Mouse (Mus musculus) ovary, adult 18-20 months (tissue): ENCODE data around the gene Hsp90aa1.
A peak's percentile ranks its signal among the peaks of the same experiment; 100 is the strongest.
"Not testable (repeated sequence)": the region's sequence is repeated elsewhere in the genome, so short reads cannot be mapped to it uniquely, and the experiment has no call there.

ENCODE experiments used
- DNase-seq: peaks from one replicate; pipeline ENCODE4 v3.0.0; 2022; ENCODE audit warnings: low spot score, mixed read lengths

The Hsp90aa1 gene

DNA sequence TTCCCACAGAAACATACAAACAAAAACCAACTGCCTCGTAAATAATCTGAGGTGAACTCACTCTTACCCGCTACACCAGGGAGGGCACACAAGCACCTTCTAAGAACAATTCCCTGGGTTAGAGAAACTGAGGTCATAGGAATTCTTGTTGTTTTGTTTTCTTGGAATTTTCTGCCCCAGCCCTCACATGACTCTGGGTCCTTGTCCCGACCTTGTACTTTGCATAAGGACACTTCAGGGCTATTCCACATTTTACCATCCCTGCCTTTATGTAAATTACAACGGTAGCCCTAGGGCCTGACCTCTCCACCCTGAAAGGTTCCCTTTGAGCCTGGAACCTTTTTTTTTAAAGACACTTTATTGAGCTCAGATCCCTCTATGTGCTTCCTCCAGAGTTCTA is at the start of gene Hsp90aa1:
Hsp90aa1 (minus strand) TSS at position 173 of the 400 bp plus-strand sequence.
- DNase-seq, result no peak

DNA sequence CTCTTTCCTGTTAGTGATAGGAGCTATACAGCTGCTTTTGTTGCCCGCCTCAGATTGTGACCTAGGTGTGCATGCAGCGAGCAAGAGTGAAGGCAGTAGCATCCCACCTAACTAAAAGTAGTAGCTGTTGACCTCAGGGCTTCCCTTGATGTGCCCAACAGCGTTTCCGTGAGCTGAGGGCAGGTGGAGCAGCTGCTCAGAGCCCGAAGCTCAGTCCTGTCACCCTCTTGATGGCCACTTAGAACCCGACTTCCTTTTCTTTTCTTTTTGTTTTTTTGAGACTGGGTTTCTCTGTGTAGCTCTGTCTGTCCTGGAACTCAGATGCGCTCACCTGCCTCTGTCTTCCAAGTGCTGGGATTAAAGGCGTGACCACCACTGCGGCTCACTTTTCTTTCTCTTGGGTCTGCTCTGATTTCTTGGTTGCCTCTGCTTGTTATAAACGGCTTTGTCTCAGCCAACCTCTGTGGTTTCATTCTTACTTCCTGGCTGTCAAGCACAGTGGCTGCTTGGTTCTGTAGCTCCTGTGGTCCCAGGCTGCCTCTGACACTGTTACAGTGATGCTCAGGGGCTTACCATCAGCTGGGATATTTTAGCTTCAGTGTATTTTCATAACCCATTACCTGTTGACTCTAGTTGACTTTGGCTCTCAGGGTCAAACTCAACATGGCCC is 48.4 kb upstream of the Hsp90aa1 start:
- DNase-seq, result no peak

DNA sequence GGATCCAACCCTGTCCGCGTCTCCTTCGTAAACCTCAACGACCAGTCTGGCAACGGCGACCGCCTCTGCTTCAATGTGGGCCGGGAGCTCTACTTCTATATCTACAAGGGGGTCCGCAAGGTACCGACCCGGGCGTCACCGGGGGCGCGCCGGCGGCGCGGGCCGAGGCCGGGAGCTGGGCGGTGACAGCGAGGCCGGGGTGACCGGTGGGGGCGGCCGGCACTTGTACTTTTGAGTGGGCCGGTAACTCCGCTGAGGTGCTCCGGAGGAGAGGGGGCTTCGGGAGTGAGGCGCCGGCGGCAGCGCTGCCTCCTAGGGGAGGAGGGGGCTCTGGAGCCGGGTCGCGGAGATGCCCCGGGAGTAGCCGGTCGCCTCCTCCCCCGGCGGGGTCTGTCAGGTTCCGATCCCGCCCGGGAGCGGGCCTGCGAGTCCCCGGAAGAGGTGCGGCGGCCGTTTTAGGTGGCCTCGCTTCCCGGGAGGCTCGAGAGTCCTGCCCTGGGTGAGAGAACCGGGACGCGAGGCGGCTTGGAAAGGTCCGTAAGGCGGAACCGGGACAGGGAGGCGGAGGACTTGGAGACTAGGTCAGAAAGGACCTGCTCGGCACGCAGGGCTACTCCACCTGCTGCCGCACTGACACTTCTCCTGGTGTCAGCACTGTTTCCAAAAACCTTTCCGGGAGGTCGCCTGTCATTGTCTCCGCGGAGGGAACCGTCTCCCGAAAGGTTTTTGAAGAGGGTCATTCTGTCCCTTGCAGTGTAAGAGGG is 35.8 kb upstream of the Hsp90aa1 start:
- peak; percentile 2 for DNase-seq

DNA sequence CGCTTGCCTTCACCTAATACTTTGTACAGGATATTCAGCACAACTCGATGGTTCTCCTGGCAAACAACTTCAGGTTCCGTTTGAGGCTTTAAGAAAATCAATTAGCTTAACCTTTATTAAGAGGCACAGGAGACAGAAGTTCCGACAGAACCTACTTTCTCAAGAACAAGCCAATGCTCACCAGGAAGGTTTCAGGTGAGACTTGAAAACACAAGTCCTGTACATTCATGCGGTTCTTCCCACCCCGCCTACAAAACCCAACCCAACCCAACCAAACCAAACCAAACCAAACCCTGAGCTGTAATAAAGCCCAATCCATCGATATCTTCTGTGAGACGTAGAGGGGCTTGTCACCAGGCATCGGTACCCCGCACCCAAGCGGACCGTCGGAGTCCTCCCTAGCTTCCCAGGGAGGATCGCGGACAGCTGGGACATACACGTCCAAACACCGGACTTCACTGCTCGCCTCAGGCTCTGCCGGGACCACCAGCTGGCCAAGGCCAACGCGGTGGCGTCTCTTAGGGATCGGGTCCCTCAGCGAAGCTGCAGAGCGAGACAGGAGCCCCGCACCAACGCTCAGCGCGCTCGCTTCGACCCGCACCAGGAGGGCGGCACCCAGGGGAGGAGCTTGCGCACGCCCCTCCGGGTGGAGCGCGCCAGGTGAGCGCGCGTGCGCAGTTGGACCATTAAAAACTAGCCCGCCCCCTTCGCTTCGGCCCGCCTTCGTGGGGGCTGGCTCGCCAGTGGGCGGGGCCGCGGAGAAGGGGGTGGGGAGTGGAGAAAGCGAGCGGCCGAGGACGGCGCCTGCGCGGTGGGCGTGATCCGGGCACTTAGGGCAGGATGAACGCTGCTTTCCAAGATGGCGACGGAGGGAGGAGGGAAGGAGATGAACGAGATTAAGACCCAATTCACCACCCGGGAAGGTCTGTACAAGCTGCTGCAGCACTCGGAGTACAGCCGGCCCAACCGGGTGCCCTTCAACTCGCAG is 34.9 kb upstream of the Hsp90aa1 start, which contains the start of gene Wdr20:
Wdr20 (plus strand) TSS at position 775 of the 988 bp plus-strand sequence.
- DNase-seq, result peak; percentile 95

DNA sequence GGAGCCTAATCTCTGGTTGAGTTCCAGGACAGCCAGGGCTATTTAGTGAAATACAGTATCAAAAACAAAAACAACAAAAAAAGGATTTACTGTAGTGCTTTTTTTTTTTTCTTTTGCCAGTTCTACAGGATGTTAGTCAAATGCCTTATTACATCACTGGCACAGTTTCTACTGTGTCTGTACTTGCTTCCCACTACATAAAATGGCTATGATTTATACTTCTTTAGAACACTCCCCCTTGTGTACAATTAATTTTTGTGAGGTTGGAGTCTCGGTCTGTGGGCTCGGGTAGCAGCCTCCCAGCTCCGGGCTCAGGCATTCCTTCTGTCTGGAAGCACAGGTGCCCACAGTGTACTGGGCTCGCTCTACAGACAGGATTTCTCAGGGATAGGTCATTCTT is 34.1 kb upstream of the Hsp90aa1 start:
- DNase-seq, result no peak

DNA sequence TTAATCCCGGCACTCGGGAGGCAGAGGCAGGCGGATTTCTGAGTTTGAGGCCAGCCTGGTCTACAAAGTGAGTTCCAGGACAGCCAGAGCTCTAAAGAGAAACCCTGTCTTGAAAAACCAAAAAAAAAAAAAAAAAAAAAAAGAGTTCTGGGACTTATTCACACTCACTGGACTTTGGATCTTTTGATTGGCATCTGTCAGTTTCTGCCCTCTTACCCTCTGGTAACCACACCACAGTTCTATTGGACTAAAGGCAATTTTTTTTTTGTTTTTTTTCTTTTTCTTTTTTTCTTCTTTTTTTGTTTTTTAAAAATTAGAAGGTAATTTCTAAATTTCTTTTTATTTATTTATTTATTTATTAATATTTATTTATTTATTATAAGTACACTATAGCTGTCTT is 30.7 kb upstream of the Hsp90aa1 start:
- not testable (repeated sequence) for DNase-seq

DNA sequence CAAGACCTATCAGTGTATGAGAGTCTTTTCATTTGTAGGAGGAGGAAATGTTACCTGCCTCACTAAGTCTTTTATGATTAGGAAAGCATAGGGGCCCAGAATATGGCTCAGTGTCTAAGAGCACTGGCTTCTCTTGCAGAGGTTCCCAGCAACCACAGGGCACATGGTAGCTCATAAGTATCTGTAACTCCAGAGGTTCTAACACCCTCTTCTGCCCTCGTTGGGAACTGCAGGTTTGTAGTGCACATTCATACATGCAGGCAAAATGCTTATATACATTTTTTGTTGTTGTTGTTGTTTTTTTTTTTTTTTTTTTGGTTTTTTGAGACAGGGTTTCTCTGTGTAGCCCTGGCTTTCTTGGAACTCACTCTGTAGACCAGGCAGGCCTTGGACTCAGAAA is 23.9 kb upstream of the Hsp90aa1 start:
- DNase-seq, result no peak

DNA sequence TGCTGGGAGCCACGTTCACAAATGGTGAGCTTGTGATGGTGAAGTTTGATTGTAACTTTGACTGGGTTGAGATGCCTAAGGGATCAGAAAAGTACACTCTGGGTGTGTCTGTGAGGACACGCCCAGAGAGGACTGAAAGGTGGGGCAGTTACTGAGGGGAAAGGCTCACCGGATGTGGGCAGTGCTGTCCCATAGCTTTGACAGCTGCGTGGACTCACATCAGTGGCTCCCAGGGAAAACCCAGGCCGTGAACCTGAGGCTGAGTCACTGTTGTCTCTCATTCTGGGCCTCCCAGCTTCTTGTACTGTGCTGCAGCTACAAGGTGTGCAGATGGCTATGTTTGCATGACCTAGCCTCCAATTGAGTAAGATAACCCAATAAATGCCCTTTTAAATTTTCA is 23.0 kb upstream of the Hsp90aa1 start:
- no peak for DNase-seq

DNA sequence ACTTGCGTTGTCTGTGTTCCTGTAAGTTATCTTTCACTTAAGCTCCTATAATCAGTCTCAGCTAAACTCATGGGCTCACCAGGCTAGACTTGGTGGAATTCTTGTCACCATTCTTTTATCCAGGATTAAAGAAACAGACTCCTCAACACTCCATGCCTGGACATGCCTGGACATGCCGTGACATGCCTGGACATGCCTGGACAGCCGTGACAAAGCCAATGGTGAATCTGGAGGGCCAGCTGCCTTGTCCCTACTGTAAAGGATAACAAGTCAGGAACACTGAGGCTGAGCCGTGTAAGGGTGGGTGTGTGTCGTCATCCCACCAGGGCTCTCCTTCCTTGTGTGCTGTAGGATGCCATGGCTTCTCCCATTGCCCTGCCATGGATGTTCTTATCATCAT is 22.5 kb upstream of the Hsp90aa1 start:
- DNase-seq, result no peak

DNA sequence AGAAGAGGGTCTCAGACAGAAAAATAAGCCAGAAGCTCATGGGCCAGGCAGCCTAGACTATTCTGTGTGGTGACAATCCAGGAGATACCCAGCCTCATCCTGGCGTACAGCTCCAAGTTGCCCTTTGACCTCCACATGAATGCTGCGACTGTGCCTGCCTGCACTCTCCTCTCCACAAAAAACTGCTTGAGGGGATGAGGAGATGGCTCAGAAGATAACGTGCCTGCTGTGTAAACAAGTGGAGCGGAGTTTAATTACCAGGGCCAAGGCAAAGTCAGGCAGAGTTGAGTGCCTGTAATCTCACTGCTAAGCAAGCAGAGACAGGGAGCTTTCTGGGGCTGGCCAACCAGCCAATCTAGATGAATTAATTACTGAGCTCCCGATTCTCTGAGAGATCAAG is 13.5 kb upstream of the Hsp90aa1 start:
- no peak for DNase-seq

DNA sequence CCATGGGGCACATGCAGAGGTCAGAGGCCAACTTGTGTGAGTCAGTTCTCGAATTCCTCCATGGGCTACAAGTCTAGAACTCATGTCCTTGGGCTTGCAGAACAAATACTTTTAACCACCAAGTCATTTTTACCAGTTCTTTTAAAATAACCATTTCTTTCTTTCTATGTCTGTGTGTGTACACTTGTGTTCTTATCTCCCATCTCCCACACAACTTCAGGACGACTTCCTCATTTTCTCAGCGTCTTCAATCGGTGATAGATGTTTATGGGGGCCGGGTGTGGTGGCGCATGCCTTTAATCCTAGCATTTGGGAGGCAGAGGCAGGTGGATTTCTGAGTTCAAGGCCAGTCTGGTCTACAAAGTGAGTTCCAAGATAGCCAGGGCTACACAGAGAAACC is 11.7 kb upstream of the Hsp90aa1 start:
- DNase-seq, result no peak

DNA sequence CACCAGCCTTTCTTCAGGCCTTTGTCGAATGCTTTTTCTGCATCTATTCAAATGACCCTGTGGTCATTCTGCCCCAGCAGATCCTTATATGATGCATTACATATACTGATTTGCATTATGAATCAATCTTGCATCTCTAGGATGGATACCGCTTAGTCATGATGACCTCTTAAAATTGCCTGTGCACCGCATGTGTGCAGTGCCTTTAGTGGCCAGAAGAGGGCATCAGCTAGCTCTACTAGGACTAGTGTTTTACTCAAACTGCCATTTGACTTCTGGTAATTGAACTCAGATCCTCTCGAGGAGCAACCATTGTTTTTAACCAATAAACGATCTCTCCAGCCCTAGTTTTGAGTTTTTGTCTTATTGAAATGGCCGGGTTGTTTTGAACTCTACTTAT is 11.3 kb upstream of the Hsp90aa1 start:
- no peak for DNase-seq

DNA sequence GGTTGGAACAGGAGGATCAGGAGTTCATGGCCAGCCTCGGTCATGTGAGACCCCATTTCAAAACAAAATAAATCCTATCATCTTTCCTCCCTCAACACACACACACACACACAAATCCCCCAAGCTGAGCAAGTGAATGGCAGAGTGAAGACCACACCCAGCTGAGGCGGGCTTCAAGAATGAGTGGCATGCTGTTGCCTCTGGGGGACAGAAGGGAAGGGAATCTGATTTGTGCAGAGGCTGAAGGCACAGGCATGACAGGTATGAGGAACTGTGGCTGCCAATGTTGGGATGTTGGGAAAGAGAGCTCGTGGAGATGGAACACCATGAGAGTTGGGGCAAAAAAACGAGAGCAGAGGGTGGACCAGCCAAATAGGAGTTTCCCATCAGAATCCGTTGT is 8.7 kb upstream of the Hsp90aa1 start:
- DNase-seq, result no peak

DNA sequence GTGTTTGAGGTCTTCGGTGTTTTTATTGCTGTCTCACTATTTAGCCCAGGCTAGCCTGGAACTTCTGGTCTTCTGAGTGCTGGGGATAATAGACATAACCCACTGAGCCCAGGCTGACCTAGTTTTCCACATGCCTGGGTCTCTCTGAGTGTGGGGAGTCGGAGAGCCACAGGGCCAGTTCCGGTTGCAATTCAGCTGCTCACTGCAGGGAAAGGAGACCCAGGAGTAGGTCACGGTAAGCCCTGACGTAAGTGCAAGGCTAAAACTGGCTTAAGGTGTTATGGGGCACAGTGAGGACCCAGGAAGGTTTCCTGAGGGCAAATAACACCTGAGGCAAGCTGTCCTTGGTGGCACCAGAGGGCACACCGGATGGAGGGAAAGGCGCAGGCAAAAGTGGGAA is 4.9 kb upstream of the Hsp90aa1 start:
- DNase-seq, result no peak

DNA sequence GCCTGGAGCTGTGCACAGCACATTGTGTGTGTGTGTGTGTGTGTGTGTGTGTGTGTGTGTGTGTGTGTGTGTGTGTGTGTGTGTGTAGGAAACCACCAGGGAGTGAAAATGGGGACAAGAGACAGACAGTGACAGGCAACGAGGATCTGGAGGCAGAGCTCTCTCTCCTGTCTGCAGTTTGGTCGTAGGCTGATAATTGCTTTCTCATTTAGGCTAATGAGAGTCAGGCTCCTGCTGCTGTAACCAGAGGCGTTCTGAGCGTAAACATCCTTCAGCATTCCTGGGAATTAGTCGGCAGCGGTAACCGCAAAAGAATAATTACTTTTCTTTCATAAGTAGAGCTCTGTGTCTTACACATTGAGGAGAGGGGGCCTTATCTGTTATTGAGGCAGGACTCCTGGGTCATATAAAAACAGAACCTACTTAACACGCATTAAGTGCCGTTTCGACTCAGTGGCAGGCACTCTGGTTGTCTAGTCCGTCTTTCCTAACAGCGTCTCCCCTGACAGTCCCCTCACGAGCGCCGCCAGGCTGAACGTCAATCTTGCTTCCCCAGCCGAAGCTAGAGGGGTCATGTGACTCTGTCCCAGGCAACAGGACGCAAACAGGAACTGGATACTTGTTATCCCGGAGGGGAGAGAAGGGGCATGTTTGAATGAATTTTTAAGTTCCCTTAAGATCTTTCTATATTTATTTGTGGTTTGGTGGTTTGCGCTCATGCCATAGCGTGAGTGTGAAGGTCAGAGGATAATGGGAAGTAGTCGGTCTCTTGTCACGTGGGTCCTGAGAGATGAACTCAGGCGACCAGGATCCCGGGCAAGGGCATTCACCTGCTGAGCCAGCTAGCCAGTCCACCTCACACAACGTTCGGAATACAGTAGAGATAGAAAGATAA is 4.1 kb upstream of the Hsp90aa1 start:
- no peak for DNase-seq

DNA sequence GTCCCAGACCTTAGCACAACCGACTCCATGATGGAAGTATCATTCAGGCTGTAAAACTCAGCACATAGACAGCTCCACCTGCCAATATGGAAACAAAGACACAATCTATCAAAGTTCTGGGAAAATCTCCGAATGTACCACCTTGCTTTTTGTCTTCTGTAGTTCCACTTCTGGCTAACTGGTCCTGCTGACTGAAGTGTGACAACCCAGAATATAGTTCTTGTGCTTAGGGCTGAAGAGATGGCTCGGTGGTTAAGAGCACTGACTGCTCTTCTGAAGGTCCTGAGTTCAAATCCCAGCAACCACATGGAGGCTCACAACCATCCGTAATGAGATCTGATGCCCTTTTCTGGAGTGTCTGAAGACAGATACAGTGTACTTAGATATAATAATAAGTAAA is 2.9 kb upstream of the Hsp90aa1 start:
- DNase-seq, result not testable (repeated sequence)

DNA sequence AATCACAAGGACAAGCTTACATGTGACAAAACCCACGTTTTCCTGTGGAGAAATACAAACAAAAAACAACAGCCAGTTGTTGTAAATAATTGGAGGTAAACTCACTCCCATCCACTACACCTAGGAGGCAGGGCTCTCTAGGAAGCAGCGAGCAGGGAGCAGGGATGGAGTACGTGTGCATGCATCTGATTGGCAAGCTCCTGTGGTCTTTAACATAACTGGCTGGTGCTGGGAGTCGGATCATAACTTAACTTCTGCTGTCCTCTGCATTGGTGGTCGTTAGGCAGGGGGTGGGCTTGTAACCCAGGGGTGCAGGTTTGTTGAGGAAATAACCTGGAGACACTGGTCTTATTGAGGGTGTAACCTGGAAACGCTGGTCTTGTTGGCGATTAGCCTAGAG is 1.2 kb upstream of the Hsp90aa1 start:
- no peak for DNase-seq

DNA sequence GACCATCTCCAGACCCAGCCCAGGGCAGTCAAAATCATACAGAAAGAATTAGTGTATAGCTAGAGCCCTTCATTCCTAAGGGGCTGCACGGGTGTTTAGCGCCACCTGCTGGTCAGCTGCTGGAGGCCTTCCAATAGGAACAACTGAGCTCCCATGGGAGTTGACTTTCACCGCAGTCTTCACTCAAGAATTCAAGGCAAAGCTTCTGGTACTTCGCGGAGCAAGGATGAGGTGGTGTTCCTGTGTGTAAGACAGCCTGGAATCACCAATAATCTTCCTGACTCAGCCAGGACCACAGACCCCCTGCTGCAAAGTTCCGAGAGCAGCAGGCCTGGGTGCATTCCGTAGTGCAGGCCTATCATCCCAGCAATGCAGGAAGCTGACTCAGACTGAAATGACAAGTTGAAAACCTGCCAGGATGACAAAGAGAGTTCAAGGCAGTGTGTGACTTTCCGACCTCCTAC is 512 bp upstream of the Hsp90aa1 start:
- DNase-seq, result peak; percentile 61

DNA sequence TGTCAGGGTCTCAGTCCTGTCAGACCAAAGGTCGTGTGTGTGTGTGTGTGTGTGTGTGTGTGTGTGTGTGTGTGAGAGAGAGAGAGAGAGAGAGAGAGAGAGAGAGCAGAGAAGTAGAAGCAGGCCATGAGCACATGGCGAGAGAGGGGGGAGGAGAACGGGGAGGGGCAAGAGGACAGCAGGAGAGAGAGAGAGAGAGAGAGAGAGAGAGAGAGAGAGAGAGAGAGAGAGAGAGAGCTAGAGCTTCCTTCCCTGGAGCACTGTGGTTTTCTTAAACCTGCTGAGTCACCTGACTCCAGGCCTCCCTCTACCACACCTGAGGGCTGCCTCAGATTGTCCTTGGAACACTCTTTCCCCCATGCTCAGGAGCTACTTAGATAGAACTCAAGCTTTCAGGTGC is 1.2 kb downstream of the Hsp90aa1 start:
- DNase-seq, result not testable (repeated sequence)

DNA sequence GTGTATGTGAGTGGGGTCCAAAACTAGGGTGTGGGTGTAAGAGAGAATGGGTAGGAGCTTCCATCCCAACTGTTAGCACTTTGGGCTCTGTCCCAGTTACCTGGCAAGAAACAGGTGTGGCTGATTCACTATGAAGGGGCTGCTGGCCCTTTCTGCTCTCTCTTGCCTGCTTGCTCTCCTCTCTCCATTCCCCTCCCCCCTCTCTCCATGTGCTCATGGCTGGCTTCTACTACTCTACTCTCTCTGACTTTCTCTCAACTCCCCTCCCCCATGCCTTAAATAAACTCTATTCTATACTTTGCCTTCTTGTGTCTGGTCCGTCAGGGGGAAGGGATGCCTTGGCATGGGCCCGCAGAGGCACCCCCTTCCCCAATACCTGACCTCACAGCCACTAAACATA is 1.8 kb downstream of the Hsp90aa1 start:
- no peak for DNase-seq

DNA sequence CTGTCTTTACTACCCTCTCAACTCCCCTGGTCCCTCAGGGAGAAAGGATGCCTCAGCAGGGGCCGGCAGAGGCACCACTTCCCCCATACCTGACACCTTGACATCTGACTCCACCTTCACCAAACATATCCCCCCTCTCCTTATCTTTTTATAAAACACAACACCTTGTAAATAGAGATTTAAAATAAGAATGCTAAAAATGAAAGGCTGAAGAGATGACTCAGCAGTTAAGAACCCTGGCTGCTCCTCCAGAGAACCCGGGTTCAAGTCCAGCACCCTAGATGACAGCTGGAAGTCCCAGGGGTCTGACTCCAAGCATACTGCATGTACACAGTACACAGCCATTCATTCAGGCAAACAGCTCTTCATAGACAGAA is 3.4 kb downstream of the Hsp90aa1 start:
- no peak for DNase-seq
